Mouse (Mus musculus) hindbrain, embryonic 13.5 days (tissue): ENCODE data around the gene Ptprh. TPM values are rescaled to one million over a fixed set of nuclear protein-coding genes. Genes with fewer than 3 reads are reported as not detected.
A peak's percentile ranks its signal among the peaks of the same experiment; 100 is the strongest.

Experiments
- ATAC-seq: fragments of 200-750 bp; cut with Nextera tagmentation; 2 replicates; pipeline ENCODE4 v1.8.0; 2017; ENCODE audit warnings: moderate TSS enrichment; ENCODE audit not compliant: low FRiP score
- H3K27ac ChIP-seq: fragments of 300-500 bp; sonication (generic); 2 replicates; pipeline ENCODE4 v1.5.1; 2015; ENCODE audit warnings: inconsistent platforms, mild to moderate bottlenecking, moderate library complexity
- H3K27me3 ChIP-seq: fragments of 300-500 bp; sonication (generic); 2 replicates; pipeline ENCODE4 v1.6.1; 2015; ENCODE audit warnings: mild to moderate bottlenecking, inconsistent platforms
- H3K36me3 ChIP-seq: fragments of 300-500 bp; sonication (generic); 2 replicates; pipeline ENCODE4 v1.6.1; 2015; ENCODE audit warnings: mild to moderate bottlenecking, inconsistent platforms
- H3K4me1 ChIP-seq: fragments of 300-500 bp; sonication (generic); replicated peaks from 2 replicates; pipeline ENCODE4 v1.6.1; 2015; ENCODE audit warnings: inconsistent platforms
- H3K4me2 ChIP-seq: fragments of 300-500 bp; sonication (generic); 2 replicates; pipeline ENCODE4 v1.6.1; 2015; ENCODE audit warnings: inconsistent platforms, mild to moderate bottlenecking, moderate library complexity
- H3K4me3 ChIP-seq: fragments of 300-500 bp; sonication (generic); 2 replicates; pipeline ENCODE4 v1.5.1; 2015; ENCODE audit warnings: mild to moderate bottlenecking, inconsistent platforms
- H3K9ac ChIP-seq: fragments of 300-500 bp; sonication (generic); 2 replicates; pipeline ENCODE4 v1.6.1; 2015; ENCODE audit warnings: mild to moderate bottlenecking, inconsistent platforms
- H3K9me3 ChIP-seq: fragments of 300-500 bp; sonication (generic); 2 replicates; pipeline ENCODE4 v1.6.1; 2016; ENCODE audit warnings: inconsistent platforms
- WGBS: fragments of 180-500 bp; shearing (Covaris S2); methylation state at CpG from one replicate; pipeline ENCODE4 v1.1.7; 2015; 5-methylcytosine and 5-hydroxymethylcytosine counted together
- polyA plus RNA-seq: library from polyadenylated mRNA; unstranded; fragments of >200 nt; fragmentation: Nextera tagmentation; extraction: Ambion mirVana; gene quantifications from 2 replicates; pipeline ENCODE4 v1.2.1, GENCODE M21; 2015

Ptprh gene
- polyA plus RNA-seq: 0.71 and 0.97 TPM in 2 replicates

GRCm38 (mm10) chr7:4603873-4604272, at the start of gene Ptprh:
Ptprh (minus strand) TSS chr7:4604041.
- no peaks in the 10 kb centered on the region for H3K4me1 ChIP-seq
- ATAC-seq: no peak

DNA sequence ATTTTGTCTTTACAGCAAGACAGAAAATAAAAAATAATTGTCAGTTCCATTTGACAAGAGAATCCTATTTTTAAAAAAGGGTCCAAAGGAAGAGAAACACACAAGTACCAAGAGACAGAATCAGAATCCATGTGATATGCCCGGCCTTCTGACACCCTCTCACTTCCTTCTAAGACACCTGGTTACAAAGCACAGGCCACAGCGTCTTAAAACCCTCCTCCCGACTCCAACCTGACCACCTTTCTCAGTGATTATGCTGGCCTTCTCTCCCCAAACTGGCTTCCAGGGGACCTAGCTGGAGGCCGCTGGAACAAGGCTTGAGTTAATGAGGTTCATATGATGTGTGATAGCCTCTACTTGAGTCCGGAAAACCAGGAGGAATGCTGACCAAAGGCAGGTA, 49.5 kb upstream of the Ptprh start:
- 91% methylated on average over 5 of the region's 5 CpGs for WGBS
- Histone ChIP-seq H3K4me3 (no peak overlapping the region), H3K27ac (no peak overlapping the region), H3K9ac (no peak overlapping the region), H3K27me3 (no peaks in the 10 kb centered on the region), H3K4me1 (peaks cover 60% of the 10 kb centered on the region), H3K36me3 (peaks cover 18% of the 10 kb centered on the region; the same call in 1 of the 2 replicates), H3K4me2 (no peak overlapping the region), H3K9me3 (no peaks in the 10 kb centered on the region)
- ATAC-seq: no peak

More at GRCm38 (mm10) chr7:4603873-4604272, at the start of gene Ptprh:
- Histone ChIP-seq H3K4me2 (no peak within 1 kb of the TSS), H3K27me3 (no peaks in the 10 kb centered on the region), H3K9me3 (no peaks in the 10 kb centered on the region), H3K4me3 (no peak within 1 kb of the TSS), H3K27ac (no peak within 1 kb of the TSS), H3K9ac (no peak within 1 kb of the TSS), H3K36me3 (no peaks in the 10 kb centered on the region)
- WGBS: 80% methylated on average over 6 of the region's 6 CpGs

DNA sequence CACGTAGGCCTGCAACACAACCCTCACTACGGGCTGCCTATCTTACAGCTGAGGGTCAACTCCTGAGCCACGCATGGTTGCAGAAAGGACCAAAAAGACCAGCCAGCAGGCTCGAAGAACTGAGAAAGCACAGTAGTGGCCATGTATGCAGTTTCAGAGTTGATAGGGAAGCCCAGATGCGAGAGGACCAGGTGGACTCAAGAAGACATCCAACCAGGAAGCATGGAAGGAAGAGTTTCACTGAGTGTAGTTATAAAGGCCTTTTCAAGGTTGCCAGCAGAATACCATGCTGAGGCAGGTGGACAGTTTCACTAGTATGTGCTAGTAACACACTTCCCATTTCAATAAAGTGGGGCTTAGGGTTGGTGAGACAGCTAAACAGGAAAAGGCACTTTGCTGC, 48.9 kb upstream of the Ptprh start:
- peaks cover 18% of the 10 kb centered on the region; the same call in 1 of the 2 replicates for H3K36me3 ChIP-seq
- no peak overlapping the region for H3K27ac ChIP-seq
- 97% methylated on average over 5 of the region's 5 CpGs for WGBS
- no peaks in the 10 kb centered on the region for H3K9me3 ChIP-seq
- peaks cover 56% of the 10 kb centered on the region for H3K4me1 ChIP-seq
- no peak overlapping the region for H3K9ac ChIP-seq
- no peaks in the 10 kb centered on the region for H3K27me3 ChIP-seq
- H3K4me3 ChIP-seq: no peak overlapping the region
- ATAC-seq: no peak
- no peak overlapping the region for H3K4me2 ChIP-seq

GRCm38 (mm10) chr7:4651581-4651980, 47.7 kb upstream of the Ptprh start:
- Histone ChIP-seq H3K9ac (0 out of 2 replicates have a peak overlapping the region, but pooled peaks have one; percentile 29), H3K4me2 (no peak overlapping the region), H3K4me1 (peaks cover 44% of the 10 kb centered on the region), H3K27me3 (no peaks in the 10 kb centered on the region), H3K36me3 (peaks cover 25% of the 10 kb centered on the region), H3K9me3 (no peaks in the 10 kb centered on the region), H3K27ac (no peak overlapping the region), H3K4me3 (no peak overlapping the region)
- WGBS: 81% methylated on average over 8 of the region's 8 CpGs
- no peak for ATAC-seq

DNA sequence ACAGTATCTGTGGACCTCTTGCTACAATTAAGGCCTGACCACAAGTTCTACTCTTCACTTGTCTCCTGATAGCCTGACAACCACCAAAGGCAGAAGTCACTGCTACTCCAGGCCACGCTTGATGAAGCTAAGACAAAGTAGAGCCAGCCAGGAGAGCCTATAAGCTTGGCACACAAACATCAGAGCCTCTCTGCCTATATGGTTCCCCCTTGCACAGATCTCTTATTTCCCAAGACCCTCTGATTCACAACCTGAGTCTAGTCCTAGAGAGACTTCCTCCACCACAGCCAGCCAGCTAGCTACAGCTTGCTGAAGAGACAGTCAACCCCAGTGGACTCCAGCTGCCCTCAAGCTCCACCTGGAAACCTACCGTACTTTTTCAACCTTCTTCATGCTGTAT, 44.2 kb upstream of the Ptprh start:
- Histone ChIP-seq H3K4me1 (peaks cover 16% of the 10 kb centered on the region), H3K27ac (no peak overlapping the region), H3K4me2 (no peak overlapping the region), H3K36me3 (peaks cover 56% of the 10 kb centered on the region), H3K9me3 (no peaks in the 10 kb centered on the region), H3K9ac (no peak overlapping the region), H3K4me3 (no peak overlapping the region), H3K27me3 (no peaks in the 10 kb centered on the region)
- WGBS: 89% methylated on average over 2 of the region's 2 CpGs
- no peak for ATAC-seq

DNA sequence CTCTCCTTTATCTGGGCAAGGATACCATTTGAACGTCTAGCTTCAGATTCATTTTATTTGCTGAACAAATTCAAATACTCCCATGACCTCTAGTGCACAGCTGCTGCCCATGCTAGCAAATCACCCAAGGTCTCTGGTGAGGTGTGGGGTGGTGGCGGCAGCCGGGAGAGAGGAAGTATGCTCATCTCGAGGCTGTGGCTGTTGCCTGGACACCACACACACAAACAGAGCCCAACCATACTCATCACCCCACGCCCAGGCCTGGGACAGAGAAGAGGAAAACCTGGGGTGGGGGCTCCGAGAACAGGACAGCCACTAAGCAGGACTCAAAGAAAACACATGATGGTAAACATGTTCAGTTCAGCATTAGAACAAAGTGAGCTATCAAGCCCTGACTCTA, 43.5 kb upstream of the Ptprh start:
- H3K9me3 ChIP-seq: no peaks in the 10 kb centered on the region
- no peak overlapping the region for H3K4me2 ChIP-seq
- WGBS: 79% methylated on average over 6 of the region's 6 CpGs
- H3K27me3 ChIP-seq: no peaks in the 10 kb centered on the region
- peaks cover 10% of the 10 kb centered on the region; the same call in 1 of the 2 replicates for H3K4me1 ChIP-seq
- H3K27ac ChIP-seq: no peak overlapping the region
- peak; percentile 54; the same call in 1 of the 2 replicates for ATAC-seq
- peaks cover 57% of the 10 kb centered on the region for H3K36me3 ChIP-seq
- H3K4me3 ChIP-seq: no peak overlapping the region
- H3K9ac ChIP-seq: no peak overlapping the region

- Histone ChIP-seq H3K4me3 (no peak overlapping the region), H3K4me1 (peaks cover 6% of the 10 kb centered on the region; the same call in 1 of the 2 replicates), H3K9ac (no peak overlapping the region), H3K9me3 (no peaks in the 10 kb centered on the region), H3K36me3 (peaks cover 62% of the 10 kb centered on the region), H3K27me3 (no peaks in the 10 kb centered on the region), H3K27ac (no peak overlapping the region), H3K4me2 (no peak overlapping the region)
- ATAC-seq: no peak
- WGBS: 87% methylated on average over 3 of the region's 3 CpGs
Measured at GRCm38 (mm10) chr7:4646806-4647205, 43.0 kb upstream of the Ptprh start.

- Histone ChIP-seq H3K9ac (no peak overlapping the region), H3K4me2 (no peak overlapping the region), H3K27ac (no peak overlapping the region), H3K9me3 (no peaks in the 10 kb centered on the region), H3K4me1 (no peaks in the 10 kb centered on the region), H3K27me3 (no peaks in the 10 kb centered on the region), H3K36me3 (peaks cover 91% of the 10 kb centered on the region), H3K4me3 (no peak overlapping the region)
- 95% methylated on average over 6 of the region's 6 CpGs for WGBS
- no peak for ATAC-seq
Measured at GRCm38 (mm10) chr7:4643225-4643624, 39.4 kb upstream of the Ptprh start.

- WGBS: 93% methylated on average over 7 of the region's 7 CpGs
- no peaks in the 10 kb centered on the region for H3K4me1 ChIP-seq
- no peaks in the 10 kb centered on the region for H3K27me3 ChIP-seq
- H3K9ac ChIP-seq: no peak overlapping the region
- H3K4me2 ChIP-seq: no peak overlapping the region
- H3K27ac ChIP-seq: no peak overlapping the region
- H3K9me3 ChIP-seq: no peaks in the 10 kb centered on the region
- H3K36me3 ChIP-seq: peaks cover 99% of the 10 kb centered on the region
- ATAC-seq: no peak
- H3K4me3 ChIP-seq: no peak overlapping the region
Measured at GRCm38 (mm10) chr7:4641956-4642355, 38.1 kb upstream of the Ptprh start.

DNA sequence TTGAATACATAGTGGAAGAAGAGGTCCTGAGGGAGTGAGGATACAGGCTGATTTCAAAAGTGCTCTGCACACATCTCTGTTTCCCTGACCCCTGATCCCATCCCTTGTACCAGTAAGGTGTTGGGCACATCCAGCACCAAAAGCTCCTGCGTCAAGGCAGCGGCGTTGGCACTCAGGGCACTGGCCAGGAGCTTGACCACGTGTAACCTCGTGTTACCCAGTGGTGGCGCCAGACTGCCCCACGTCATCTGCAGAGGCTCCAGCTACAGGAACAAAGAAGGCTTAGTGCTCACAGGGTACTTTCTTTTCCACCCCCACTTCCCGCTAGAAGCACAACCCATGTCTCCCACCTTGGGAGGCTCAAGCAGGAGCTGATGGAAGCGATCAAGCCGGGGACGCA, 37.3 kb upstream of the Ptprh start:
- no peak overlapping the region for H3K4me3 ChIP-seq
- 82% methylated on average over 11 of the region's 11 CpGs for WGBS
- no peaks in the 10 kb centered on the region for H3K9me3 ChIP-seq
- peaks cover 98% of the 10 kb centered on the region for H3K36me3 ChIP-seq
- H3K27me3 ChIP-seq: no peaks in the 10 kb centered on the region
- H3K4me2 ChIP-seq: no peak overlapping the region
- H3K27ac ChIP-seq: no peak overlapping the region
- no peak for ATAC-seq
- no peak overlapping the region for H3K9ac ChIP-seq
- no peaks in the 10 kb centered on the region for H3K4me1 ChIP-seq

- no peaks in the 10 kb centered on the region for H3K4me1 ChIP-seq
- ATAC-seq: no peak
- no peaks in the 10 kb centered on the region for H3K9me3 ChIP-seq
- no peak overlapping the region for H3K27ac ChIP-seq
- no peak overlapping the region for H3K4me3 ChIP-seq
- no peak overlapping the region for H3K4me2 ChIP-seq
- H3K9ac ChIP-seq: no peak overlapping the region
- 87% methylated on average over 4 of the region's 4 CpGs for WGBS
- no peaks in the 10 kb centered on the region for H3K27me3 ChIP-seq
- H3K36me3 ChIP-seq: peaks cover 91% of the 10 kb centered on the region
Measured at GRCm38 (mm10) chr7:4636179-4636578, 32.3 kb upstream of the Ptprh start.

- H3K4me1 ChIP-seq: no peaks in the 10 kb centered on the region
- no peaks in the 10 kb centered on the region for H3K27me3 ChIP-seq
- H3K4me2 ChIP-seq: no peak within 1 kb of the TSS
- no peak within 1 kb of the TSS for H3K9ac ChIP-seq
- no peaks in the 10 kb centered on the region for H3K9me3 ChIP-seq
- H3K4me3 ChIP-seq: no peak within 1 kb of the TSS
- no peak for ATAC-seq
- 95% methylated on average over 4 of the region's 4 CpGs for WGBS
- H3K36me3 ChIP-seq: peaks cover 76% of the 10 kb centered on the region
- no peak within 1 kb of the TSS for H3K27ac ChIP-seq
Measured at GRCm38 (mm10) chr7:4631031-4631430, 27.2 kb upstream of the Ptprh start, which contains the start of gene Tmem86b. Tmem86b (minus strand) TSS chr7:4631422.

GRCm38 (mm10) chr7:4630198-4630597, 26.4 kb upstream of the Ptprh start:
- Histone ChIP-seq H3K27me3 (no peaks in the 10 kb centered on the region), H3K27ac (no peak overlapping the region), H3K9ac (no peak overlapping the region), H3K36me3 (peaks cover 69% of the 10 kb centered on the region), H3K9me3 (no peaks in the 10 kb centered on the region), H3K4me3 (no peak overlapping the region), H3K4me2 (no peak overlapping the region), H3K4me1 (no peaks in the 10 kb centered on the region)
- 76% methylated on average over 1 of the region's 1 CpGs for WGBS
- ATAC-seq: no peak
